Mouse (Mus musculus): Measurements from ENCODE around the gene Gm49601. TPM values are rescaled to one million over a fixed set of nuclear protein-coding genes. Genes with fewer than 3 reads are reported as not detected.

The Gm49601 gene
- polyA plus RNA-seq, 1 experiment from 2014 or later, result 6.1 TPM

- DNase-seq (ENCODE audit: low read depth, low spot score) (no peak), ATAC-seq (no peak)
- POLR2A ChIA-PET, result no interaction called here
- peaks cover 35% of the 10 kb centered on the region for H3K27me3 ChIP-seq
- CTCF ChIA-PET, result no interaction called here
- TF ChIP-seq CTCF (IDR thresholded peaks at IDR 0.05), result no peak
- in situ Hi-C loops (cut with MboI; ENCODE audit: low pct_unique_long_range_greater_than_20kb), result no loop called here
Observed at GRCm38 (mm10) chr16:18583169-18583568, 43.1 kb downstream of the Gm49601 start.

- ATAC-seq (no peak), DNase-seq (ENCODE audit: low read depth, low spot score) (no peak)
- ChIA-PET POLR2A (no interaction called here), CTCF (no interaction called here)
- H3K27me3 ChIP-seq, result peaks cover 32% of the 10 kb centered on the region
- TF ChIP-seq CTCF (IDR thresholded peaks at IDR 0.05), result no peak
- in situ Hi-C loops (cut with MboI; ENCODE audit: low pct_unique_long_range_greater_than_20kb), result no loop called here
Observed at GRCm38 (mm10) chr16:18582426-18583148, 43.6 kb downstream of the Gm49601 start.

- no peak for ATAC-seq
- POLR2A ChIA-PET, result no interaction called here
- CTCF ChIA-PET, result no interaction called here
- H3K27me3 ChIP-seq, result peaks cover 26% of the 10 kb centered on the region
- no peak for DNase-seq (ENCODE audit: low read depth, low spot score)
- TF ChIP-seq CTCF (IDR thresholded peaks at IDR 0.05), result no peak
- in situ Hi-C loops (cut with MboI; ENCODE audit: low pct_unique_long_range_greater_than_20kb), result no loop called here
Observed at GRCm38 (mm10) chr16:18581623-18582205, 44.5 kb downstream of the Gm49601 start.

GRCm38 (mm10) chr16:18581050-18581622, 45.1 kb downstream of the Gm49601 start:
- TF ChIP-seq CTCF (IDR thresholded peaks at IDR 0.05), result no peak
- DNase-seq (ENCODE audit: low read depth, low spot score) (no peak), ATAC-seq (no peak)
- H3K27me3 ChIP-seq, result peaks cover 23% of the 10 kb centered on the region
- CTCF ChIA-PET, result interaction anchor here (1.1 kb wide), 1 partner anchor 109 kb away, joined by 3 read pairs; no protein-coding TSS in a partner anchor
- POLR2A ChIA-PET, result no interaction called here
- in situ Hi-C loops (cut with MboI; ENCODE audit: low pct_unique_long_range_greater_than_20kb), result no loop called here

GRCm38 (mm10) chr16:18580389-18580788, 45.8 kb downstream of the Gm49601 start:
- no peak for DNase-seq (ENCODE audit: low read depth, low spot score)
- in situ Hi-C loops (cut with MboI; ENCODE audit: low pct_unique_long_range_greater_than_20kb), result no loop called here
- no peak for TF ChIP-seq CTCF (IDR thresholded peaks at IDR 0.05)
- no peak for ATAC-seq
- peaks cover 17% of the 10 kb centered on the region for H3K27me3 ChIP-seq
- ChIA-PET POLR2A (no interaction called here), CTCF (interaction anchor here (1.1 kb wide), 1 partner anchor 109 kb away, joined by 3 read pairs; no protein-coding TSS in a partner anchor)

- in situ Hi-C loops (cut with MboI; ENCODE audit: low pct_unique_long_range_greater_than_20kb), result no loop called here
- peaks cover 10% of the 10 kb centered on the region for H3K27me3 ChIP-seq
- ATAC-seq (no peak), DNase-seq (ENCODE audit: low read depth, low spot score) (no peak)
- ChIA-PET POLR2A (no interaction called here), CTCF (interaction anchor here (1.1 kb wide), 1 partner anchor 62 kb away, joined by 3 read pairs; no protein-coding TSS in a partner anchor)
- no peak for TF ChIP-seq CTCF (IDR thresholded peaks at IDR 0.05)
Observed at GRCm38 (mm10) chr16:18577599-18578160, 48.5 kb downstream of the Gm49601 start.

GRCm38 (mm10) chr16:18577071-18577470, 49.2 kb downstream of the Gm49601 start:
- ChIA-PET CTCF (interaction anchor here (1.1 kb wide), 1 partner anchor 20 kb away, joined by 3 read pairs; no protein-coding TSS in a partner anchor), POLR2A (no interaction called here)
- no peak for ATAC-seq
- no peak for TF ChIP-seq CTCF (IDR thresholded peaks at IDR 0.05)
- peaks cover 9% of the 10 kb centered on the region for H3K27me3 ChIP-seq
- no peak for DNase-seq (ENCODE audit: low read depth, low spot score)
- in situ Hi-C loops (cut with MboI; ENCODE audit: low pct_unique_long_range_greater_than_20kb), result no loop called here

- ChIA-PET POLR2A (interaction anchor here (0.7 to 0.8 kb wide), 2 partner anchors 30 to 103 kb away, joined by 3 to 6 read pairs; no protein-coding TSS in a partner anchor), CTCF (interaction anchor here (0.5 kb wide), 1 partner anchor 290 kb away, joined by 3 read pairs; no protein-coding TSS in a partner anchor)
- H3K27me3 ChIP-seq, result no peaks in the 10 kb centered on the region
- in situ Hi-C loops (cut with MboI; ENCODE audit: low pct_unique_long_range_greater_than_20kb), result no loop called here
- ATAC-seq, result no peak
- no peak for DNase-seq (ENCODE audit: low read depth, low spot score)
- no peak for TF ChIP-seq CTCF (IDR thresholded peaks at IDR 0.05)
Observed at GRCm38 (mm10) chr16:18574196-18574595, 52.0 kb downstream of the Gm49601 start.

Other genes with a start within 250 kb of the Gm49601 start
- gene Txnrd2, start 200.0 kb downstream of the Gm49601 start, polyA plus RNA-seq (2021), result 25.2 TPM
- 229 TPM for gene Comt, start 199.6 kb downstream of the Gm49601 start, polyA plus RNA-seq (2021)
- gene Gnb1l, start 127.7 kb downstream of the Gm49601 start, polyA plus RNA-seq (2021), result 9.9 TPM
- gene Rtl10, start 127.5 kb downstream of the Gm49601 start, polyA plus RNA-seq (2021), result 9.1 TPM
- gene Tbx1, start 35.8 kb downstream of the Gm49601 start, polyA plus RNA-seq (2021), result 0.13 TPM
- 0.91 TPM for gene Gp1bb, start 4.0 kb downstream of the Gm49601 start, polyA plus RNA-seq (2021)
- gene Sept5, start 3.5 kb upstream of the Gm49601 start, polyA plus RNA-seq (2021), result 28.2 TPM
- gene Cldn5, start 150.4 kb upstream of the Gm49601 start, polyA plus RNA-seq (2021), result not detected
- gene Ufd1, start 185.4 kb upstream of the Gm49601 start, polyA plus RNA-seq (2021), result 73.0 TPM
- gene Cdc45, start 185.6 kb upstream of the Gm49601 start, polyA plus RNA-seq (2021), result 20.0 TPM
- 17.6 TPM for gene 2510002D24Rik, start 210.2 kb upstream of the Gm49601 start, polyA plus RNA-seq (2021)
- gene Gm28539, start 210.2 kb upstream of the Gm49601 start, polyA plus RNA-seq (2021), result 10.8 TPM

Data from Patski (cell line).